Mouse (Mus musculus): Measurements from ENCODE around the gene Calml3. TPM values are rescaled to one million over a fixed set of nuclear protein-coding genes. Genes with fewer than 3 reads are reported as not detected.

Gene Calml3
- polyA plus RNA-seq, 1 experiment, result not detected

GRCm38 (mm10) chr13:3798751-3799150, 5.4 kb downstream of the Calml3 start:
- Histone ChIP-seq H3K4me3 (ENCODE audit: insufficient read depth, low read depth, low read length) (no peak overlapping the region), H3K4me1 (ENCODE audit: control insufficient read depth, insufficient read depth, insufficient read length, low read length) (no peaks in the 10 kb centered on the region), H3K27ac (replicated peaks; ENCODE audit: low read depth, low read length) (no peak overlapping the region)

- no peak overlapping the region for H3K4me3 ChIP-seq (ENCODE audit: insufficient read depth, low read depth, low read length)
- no peak overlapping the region for H3K27ac ChIP-seq (replicated peaks; ENCODE audit: low read depth, low read length)
- no peaks in the 10 kb centered on the region for H3K4me1 ChIP-seq (ENCODE audit: control insufficient read depth, insufficient read depth, insufficient read length, low read length)
Measured at GRCm38 (mm10) chr13:3796649-3797048, 7.5 kb downstream of the Calml3 start.

GRCm38 (mm10) chr13:3789531-3789930, 14.6 kb downstream of the Calml3 start:
- Histone ChIP-seq H3K27ac (replicated peaks; ENCODE audit: low read depth, low read length) (no peak overlapping the region), H3K4me3 (ENCODE audit: insufficient read depth, low read depth, low read length) (no peak overlapping the region), H3K4me1 (ENCODE audit: control insufficient read depth, insufficient read depth, insufficient read length, low read length) (no peaks in the 10 kb centered on the region)

- H3K4me3 ChIP-seq (ENCODE audit: insufficient read depth, low read depth, low read length), result no peak overlapping the region
- H3K4me1 ChIP-seq (ENCODE audit: control insufficient read depth, insufficient read depth, insufficient read length, low read length), result no peaks in the 10 kb centered on the region
- no peak overlapping the region for H3K27ac ChIP-seq (replicated peaks; ENCODE audit: low read depth, low read length)
Measured at GRCm38 (mm10) chr13:3788588-3788987, 15.5 kb downstream of the Calml3 start.

- Histone ChIP-seq H3K4me1 (ENCODE audit: control insufficient read depth, insufficient read depth, insufficient read length, low read length) (no peaks in the 10 kb centered on the region), H3K27ac (replicated peaks; ENCODE audit: low read depth, low read length) (no peak overlapping the region)
Measured at GRCm38 (mm10) chr13:3787644-3788043, 16.5 kb downstream of the Calml3 start.

GRCm38 (mm10) chr13:3787102-3787501, 17.0 kb downstream of the Calml3 start:
- Histone ChIP-seq H3K27ac (replicated peaks; ENCODE audit: low read depth, low read length) (no peak overlapping the region), H3K4me1 (ENCODE audit: control insufficient read depth, insufficient read depth, insufficient read length, low read length) (no peaks in the 10 kb centered on the region), H3K4me3 (ENCODE audit: insufficient read depth, low read depth, low read length) (no peak overlapping the region)

More at GRCm38 (mm10) chr13:3787644-3788043, 16.5 kb downstream of the Calml3 start:
- no peak overlapping the region for H3K4me3 ChIP-seq (ENCODE audit: insufficient read depth, low read depth, low read length)

GRCm38 (mm10) chr13:3783621-3784020, 20.5 kb downstream of the Calml3 start:
- Histone ChIP-seq H3K4me1 (ENCODE audit: control insufficient read depth, insufficient read depth, insufficient read length, low read length) (no peaks in the 10 kb centered on the region), H3K27ac (replicated peaks; ENCODE audit: low read depth, low read length) (no peak overlapping the region), H3K4me3 (ENCODE audit: insufficient read depth, low read depth, low read length) (no peak overlapping the region)

GRCm38 (mm10) chr13:3782499-3782898, 21.6 kb downstream of the Calml3 start:
- Histone ChIP-seq H3K4me3 (ENCODE audit: insufficient read depth, low read depth, low read length) (no peak overlapping the region), H3K27ac (replicated peaks; ENCODE audit: low read depth, low read length) (no peak overlapping the region), H3K4me1 (ENCODE audit: control insufficient read depth, insufficient read depth, insufficient read length, low read length) (no peaks in the 10 kb centered on the region)

- H3K27ac ChIP-seq (replicated peaks; ENCODE audit: low read depth, low read length), result no peak overlapping the region
- H3K4me1 ChIP-seq (ENCODE audit: control insufficient read depth, insufficient read depth, insufficient read length, low read length), result no peaks in the 10 kb centered on the region
- no peak overlapping the region for H3K4me3 ChIP-seq (ENCODE audit: insufficient read depth, low read depth, low read length)
Measured at GRCm38 (mm10) chr13:3779575-3780226, 24.4 kb downstream of the Calml3 start.

- Histone ChIP-seq H3K27ac (replicated peaks; ENCODE audit: low read depth, low read length) (no peak overlapping the region), H3K4me1 (ENCODE audit: control insufficient read depth, insufficient read depth, insufficient read length, low read length) (no peaks in the 10 kb centered on the region), H3K4me3 (ENCODE audit: insufficient read depth, low read depth, low read length) (no peak overlapping the region)
Measured at GRCm38 (mm10) chr13:3778591-3779364, 25.3 kb downstream of the Calml3 start.

- Histone ChIP-seq H3K4me3 (ENCODE audit: insufficient read depth, low read depth, low read length) (no peak overlapping the region), H3K4me1 (ENCODE audit: control insufficient read depth, insufficient read depth, insufficient read length, low read length) (no peaks in the 10 kb centered on the region), H3K27ac (replicated peaks; ENCODE audit: low read depth, low read length) (no peak overlapping the region)
Measured at GRCm38 (mm10) chr13:3777216-3777912, 26.8 kb downstream of the Calml3 start.

- H3K4me1 ChIP-seq (ENCODE audit: control insufficient read depth, insufficient read depth, insufficient read length, low read length), result no peaks in the 10 kb centered on the region
- no peak overlapping the region for H3K4me3 ChIP-seq (ENCODE audit: insufficient read depth, low read depth, low read length)
- no peak overlapping the region for H3K27ac ChIP-seq (replicated peaks; ENCODE audit: low read depth, low read length)
Measured at GRCm38 (mm10) chr13:3776446-3776845, 27.7 kb downstream of the Calml3 start.

GRCm38 (mm10) chr13:3774991-3775390, 29.1 kb downstream of the Calml3 start:
- H3K27ac ChIP-seq (replicated peaks; ENCODE audit: low read depth, low read length), result no peak overlapping the region
- peaks cover 7% of the 10 kb centered on the region; the same call in 1 of the 2 replicates for H3K4me1 ChIP-seq (ENCODE audit: control insufficient read depth, insufficient read depth, insufficient read length, low read length)
- H3K4me3 ChIP-seq (ENCODE audit: insufficient read depth, low read depth, low read length), result no peak overlapping the region

GRCm38 (mm10) chr13:3774280-3774679, 29.8 kb downstream of the Calml3 start:
- no peak overlapping the region for H3K27ac ChIP-seq (replicated peaks; ENCODE audit: low read depth, low read length)
- H3K4me3 ChIP-seq (ENCODE audit: insufficient read depth, low read depth, low read length), result no peak overlapping the region
- peaks cover 11% of the 10 kb centered on the region; the same call in 1 of the 2 replicates for H3K4me1 ChIP-seq (ENCODE audit: control insufficient read depth, insufficient read depth, insufficient read length, low read length)

GRCm38 (mm10) chr13:3773149-3773688, 30.9 kb downstream of the Calml3 start:
- peaks cover 20% of the 10 kb centered on the region; the same call in 1 of the 2 replicates for H3K4me1 ChIP-seq (ENCODE audit: control insufficient read depth, insufficient read depth, insufficient read length, low read length)
- H3K27ac ChIP-seq (replicated peaks; ENCODE audit: low read depth, low read length), result no peak overlapping the region
- H3K4me3 ChIP-seq (ENCODE audit: insufficient read depth, low read depth, low read length), result no peak overlapping the region

All from brown adipose tissue, adult 24 weeks (tissue).